Mouse (Mus musculus) liver, embryonic 14.5 days (tissue): Measurements from ENCODE around the gene Lypla2. TPM values are rescaled to one million over a fixed set of nuclear protein-coding genes. Genes with fewer than 3 reads are reported as not detected.

Source experiments
- ATAC-seq: fragments of 200-750 bp; cut with Nextera tagmentation; 2 replicates; pipeline ENCODE4 v1.8.0; 2017; ENCODE audit warnings: moderate number of reproducible peaks, mild to moderate bottlenecking, moderate library complexity; ENCODE audit not compliant: insufficient read depth
- DNase-seq, 3 experiments: peaks; one replicate each; pipeline ENCODE4 v3.0.0-alpha.2; 2012 to 2013; ENCODE audit warnings: low read depth in 3 of 3, low spot score in 3 of 3
- H3K27ac ChIP-seq: fragments of 300-500 bp; sonication (generic); 2 replicates; pipeline ENCODE4 v1.5.1; 2014; ENCODE audit warnings: moderate library complexity, mild to moderate bottlenecking, control low read depth, inconsistent platforms
- H3K27me3 ChIP-seq: fragments of 300-500 bp; sonication (generic); 2 replicates; pipeline ENCODE4 v1.6.1; 2014; ENCODE audit warnings: mild to moderate bottlenecking, low read length, moderate library complexity; ENCODE audit not compliant: control insufficient read depth, insufficient read depth
- H3K36me3 ChIP-seq: fragments of 300-500 bp; sonication (generic); replicated peaks from 2 replicates; pipeline ENCODE4 v1.6.1; 2014; ENCODE audit warnings: low read depth; ENCODE audit not compliant: control insufficient read depth, insufficient read depth
- H3K4me1 ChIP-seq, 2 experiments: fragments of 200-500 bp in 1 of 2; fragments of 300-500 bp in 1 of 2; sonication (generic) in 1 of 2; replicated peaks; 2 replicates each; pipeline ENCODE4 v1.6.1; 2012 to 2014; ENCODE audit warnings: antibody characterized with exemption in 1 of 2, inconsistent platforms in 1 of 2, low read length in 1 of 2; ENCODE audit not compliant: control insufficient read depth in 2 of 2, insufficient read depth in 2 of 2
- H3K4me2 ChIP-seq: fragments of 300-500 bp; sonication (generic); 2 replicates; pipeline ENCODE4 v1.6.1; 2014; ENCODE audit warnings: low read depth, mild to moderate bottlenecking, control low read depth, moderate library complexity
- H3K4me3 ChIP-seq, 2 experiments: fragments of 200-500 bp in 1 of 2; fragments of 300-500 bp in 1 of 2; sonication (generic) in 1 of 2; 2 replicates each; pipeline ENCODE4 v1.5.1; 2012 to 2014; ENCODE audit warnings: low read depth in 2 of 2, low read length in 2 of 2, mild to moderate bottlenecking in 2 of 2, control low read depth in 1 of 2, inconsistent platforms in 1 of 2, moderate library complexity in 1 of 2; ENCODE audit not compliant: insufficient read depth in 1 of 2
- H3K9ac ChIP-seq: fragments of 300-500 bp; sonication (generic); replicated peaks from 2 replicates; pipeline ENCODE4 v1.6.1; 2014; ENCODE audit warnings: mild to moderate bottlenecking, control low read depth, moderate library complexity
- H3K9me3 ChIP-seq: fragments of 300-500 bp; sonication (generic); 2 replicates; pipeline ENCODE4 v1.6.1; 2016; ENCODE audit warnings: low read length, mixed read lengths; ENCODE audit not compliant: control insufficient read depth
- CTCF ChIP-seq: IDR thresholded peaks from 2 replicates; pipeline ENCODE4 v1.5.1; 2016; ENCODE audit warnings: antibody characterized with exemption, low read depth, control low read depth
- EP300 ChIP-seq: IDR thresholded peaks from 2 replicates; pipeline ENCODE4 v1.6.1; 2016; ENCODE audit warnings: antibody characterized with exemption, low read depth
- WGBS: fragments of 180-500 bp; shearing (Covaris S2); extraction: QIAGEN DNeasy Blood & Tissue Kit; methylation state at CpG from one replicate; pipeline ENCODE4 v1.1.7; 2014; ENCODE audit not compliant: insufficient replicate concordance; 5-methylcytosine and 5-hydroxymethylcytosine counted together
- polyA plus RNA-seq, 2 experiments: library from polyadenylated mRNA; depleted of rRNA in 1 of 2; stranded (reverse) in 1 of 2; unstranded in 1 of 2; fragments of >200 nt; fragmentation: Nextera tagmentation in 1 of 2; extraction: Ambion mirVana in 1 of 2; gene quantifications; 2 replicates each; pipeline versions ENCODE4 v1.2.1 to v1.2.3; 2012 to 2014

Lypla2 gene
- polyA plus RNA-seq, 2 experiments = 26.5 to 30.6 TPM

DNA sequence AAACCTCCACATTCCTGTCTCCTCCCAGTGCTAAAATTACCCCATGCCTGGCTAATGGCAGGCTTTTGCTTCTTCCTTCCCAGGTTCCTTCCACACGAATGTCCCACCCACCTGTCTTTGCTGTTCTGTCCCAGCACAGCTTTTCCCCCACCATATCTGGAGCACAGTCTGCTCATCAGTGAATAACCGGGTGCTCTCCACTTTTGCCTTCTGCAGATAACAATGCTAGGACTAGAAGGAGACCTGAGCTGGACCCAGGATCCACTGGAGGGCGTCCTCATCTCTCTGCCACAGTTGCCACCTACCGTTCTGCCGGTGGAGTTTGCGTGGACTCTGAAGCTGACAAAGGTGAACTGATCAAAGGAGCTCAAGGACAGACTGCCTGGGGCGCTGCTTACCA is 33.6 kb downstream of the Lypla2 start:
- H3K36me3 ChIP-seq = peaks cover 2% of the 10 kb centered on the region; the same call in 1 of the 2 replicates
- ATAC-seq = peak; percentile 55; the same call in 1 of the 2 replicates
- no peak overlapping the region for H3K4me3 ChIP-seq
- peaks cover 11 to 40% of the 10 kb centered on the region in 2 experiments; a peak in 3 of 4 replicates for H3K4me1 ChIP-seq
- TF ChIP-seq EP300 = no peak
- TF ChIP-seq CTCF = peak; percentile 47; the same call in 1 of the 2 replicates
- H3K9ac ChIP-seq = no peak overlapping the region
- 40% methylated on average over 7 of the region's 7 CpGs for WGBS
- H3K27me3 ChIP-seq = no peaks in the 10 kb centered on the region
- H3K4me2 ChIP-seq = no peak overlapping the region
- no peaks in the 10 kb centered on the region for H3K9me3 ChIP-seq
- no peak for DNase-seq
- H3K27ac ChIP-seq = no peak overlapping the region

DNA sequence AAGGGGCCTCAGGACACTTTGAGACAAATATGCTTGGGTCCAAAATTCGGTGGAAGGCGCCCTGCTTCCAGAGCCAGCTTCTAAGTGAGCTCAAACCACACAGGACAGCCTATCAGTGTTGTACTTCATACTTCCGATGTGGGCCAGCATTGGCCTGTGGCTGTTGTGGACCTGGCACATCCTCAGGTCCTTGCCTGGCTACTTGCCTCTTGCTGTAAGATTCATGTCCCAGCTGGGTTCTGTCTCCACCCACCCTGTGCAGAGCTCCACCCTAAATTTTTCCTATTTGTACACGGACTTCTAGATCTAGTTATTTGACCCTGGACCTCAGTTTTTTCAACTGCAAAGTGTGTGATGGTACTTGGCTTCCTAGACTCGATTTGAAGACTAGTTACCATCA is 36.9 kb downstream of the Lypla2 start:
- H3K27me3 ChIP-seq = no peaks in the 10 kb centered on the region
- H3K36me3 ChIP-seq = peaks cover 8% of the 10 kb centered on the region
- no peak overlapping the region for H3K9ac ChIP-seq
- ATAC-seq (no peak), DNase-seq (no peak)
- H3K9me3 ChIP-seq = no peaks in the 10 kb centered on the region
- peak overlapping the region; percentile 28 for H3K4me2 ChIP-seq
- H3K27ac ChIP-seq = no peak overlapping the region; the same call in 1 of the 2 replicates
- H3K4me3 ChIP-seq = no peak overlapping the region
- H3K4me1 ChIP-seq = peaks cover 11 to 36% of the 10 kb centered on the region in 2 experiments; a peak in 3 of 4 replicates
- 31% methylated on average over 5 of the region's 5 CpGs for WGBS
- TF ChIP-seq EP300 = no peak

DNA sequence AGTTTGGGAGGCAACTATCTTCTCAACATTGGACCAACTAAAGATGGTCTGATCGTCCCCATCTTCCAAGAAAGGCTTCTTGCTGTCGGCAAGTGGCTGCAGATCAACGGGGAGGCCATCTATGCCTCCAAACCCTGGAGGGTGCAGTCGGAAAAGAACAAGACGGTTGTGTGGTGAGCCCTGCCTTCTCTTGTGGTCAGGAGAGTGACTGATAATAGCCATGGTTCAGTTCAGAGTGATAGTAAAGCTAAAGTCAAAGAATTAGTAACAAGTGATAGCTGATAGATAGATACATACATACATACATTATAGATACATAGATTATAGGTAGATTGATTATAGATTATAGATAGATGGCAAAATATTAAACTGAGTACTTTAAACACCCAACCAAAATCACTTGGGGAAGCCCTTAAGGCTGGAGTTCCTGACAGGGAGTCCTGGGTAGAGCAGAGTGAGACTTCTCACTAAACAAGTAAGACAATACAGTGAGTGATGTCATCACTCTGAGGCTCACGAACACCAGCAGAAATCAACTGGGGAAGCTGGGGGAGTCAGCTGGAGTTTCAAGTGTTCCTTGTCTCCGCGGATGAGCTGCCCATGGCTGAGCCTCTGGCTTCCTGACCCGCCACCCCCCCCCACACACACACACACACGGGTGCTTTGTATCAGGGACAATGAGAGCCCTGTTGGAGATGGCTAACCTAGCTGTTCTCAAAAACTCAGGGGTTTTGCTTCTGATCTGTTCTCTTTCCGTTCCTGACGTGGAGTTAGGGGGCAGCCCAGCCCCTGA is 37.5 kb downstream of the Lypla2 start:
- 13% methylated on average over 12 of the region's 12 CpGs for WGBS
- H3K27ac ChIP-seq = peak overlapping the region; percentile 41
- ATAC-seq (peak; percentile 62; the same call in 1 of the 2 replicates), DNase-seq (no peak)
- H3K4me2 ChIP-seq = peak overlapping the region; percentile 28
- no peak overlapping the region for H3K4me3 ChIP-seq
- peaks cover 11 to 36% of the 10 kb centered on the region in 2 experiments; a peak in 3 of 4 replicates for H3K4me1 ChIP-seq
- TF ChIP-seq CTCF (no peak), EP300 (peak; percentile 23; the same call in 1 of the 2 replicates)
- H3K36me3 ChIP-seq = peaks cover 8% of the 10 kb centered on the region
- H3K9ac ChIP-seq = no peak overlapping the region
- no peaks in the 10 kb centered on the region for H3K9me3 ChIP-seq
- no peaks in the 10 kb centered on the region for H3K27me3 ChIP-seq

DNA sequence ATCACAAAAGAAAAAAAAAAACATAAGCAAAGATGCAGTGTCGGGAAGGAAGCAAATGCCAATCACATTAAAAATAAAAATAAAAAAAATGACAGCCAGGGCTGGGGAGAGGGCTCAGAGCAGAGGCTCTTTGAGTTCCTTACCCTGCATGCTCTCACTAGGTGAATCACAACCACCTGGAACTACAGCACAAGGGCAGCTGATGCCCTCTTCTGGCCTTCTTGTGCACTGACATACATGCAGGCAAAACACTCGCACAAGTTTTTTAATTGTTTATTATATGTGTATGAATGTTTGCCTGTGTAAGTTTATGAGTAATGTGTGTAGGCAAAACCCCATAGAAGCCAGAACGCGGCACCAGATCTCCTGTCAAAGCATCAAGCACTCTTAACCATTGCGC is 40.6 kb downstream of the Lypla2 start:
- no peak overlapping the region for H3K4me2 ChIP-seq
- H3K36me3 ChIP-seq = peaks cover 6% of the 10 kb centered on the region
- DNase-seq = no peak
- TF ChIP-seq EP300 (no peak), CTCF (peak; percentile 78)
- no peak overlapping the region for H3K27ac ChIP-seq
- H3K4me1 ChIP-seq = peaks cover 11 to 26% of the 10 kb centered on the region in 2 experiments; a peak in 3 of 4 replicates
- ATAC-seq = no peak
- no peaks in the 10 kb centered on the region for H3K9me3 ChIP-seq
- no peak overlapping the region for H3K4me3 ChIP-seq
- no peaks in the 10 kb centered on the region for H3K27me3 ChIP-seq
- H3K9ac ChIP-seq = no peak overlapping the region
- WGBS = 63% methylated on average over 5 of the region's 5 CpGs

DNA sequence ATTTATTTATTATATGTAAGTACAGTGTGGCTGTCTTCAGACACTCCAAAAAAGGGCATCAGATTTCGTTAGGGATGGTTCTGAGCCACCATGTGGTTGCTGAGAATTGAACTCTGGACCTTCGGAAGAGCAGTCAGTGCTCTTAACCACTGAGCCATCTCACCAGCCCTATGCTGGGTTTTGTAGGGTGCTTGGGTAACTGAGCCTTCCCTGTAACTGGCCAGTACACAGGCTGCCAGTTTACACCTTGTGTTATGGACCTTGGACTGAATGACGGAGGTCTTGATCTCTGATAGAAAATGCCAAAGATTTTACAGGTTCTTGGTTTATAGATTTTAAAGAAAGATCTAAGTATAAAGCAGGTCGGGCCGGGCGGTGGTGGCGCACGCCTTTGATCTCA is 42.2 kb downstream of the Lypla2 start:
- no peak overlapping the region for H3K4me2 ChIP-seq
- H3K9ac ChIP-seq = no peak overlapping the region
- no peaks in the 10 kb centered on the region for H3K27me3 ChIP-seq
- no peak overlapping the region for H3K27ac ChIP-seq
- no peak for DNase-seq
- TF ChIP-seq EP300 (no peak), CTCF (no peak)
- no peak for ATAC-seq
- H3K36me3 ChIP-seq = peaks cover 6% of the 10 kb centered on the region
- no peak overlapping the region for H3K4me3 ChIP-seq
- H3K4me1 ChIP-seq = peaks cover 3 to 19% of the 10 kb centered on the region in 2 experiments; a peak in 3 of 4 replicates
- H3K9me3 ChIP-seq = no peaks in the 10 kb centered on the region
- 87% methylated on average over 8 of the region's 8 CpGs for WGBS
